Mouse (Mus musculus) right cerebral cortex, adult 18-20 months (tissue): Measurements from ENCODE around the gene Dand5.

Experiments used
- DNase-seq: peaks from one replicate; pipeline ENCODE4 v3.0.0; 2022; ENCODE audit warnings: mixed read lengths

The Dand5 gene

DNA sequence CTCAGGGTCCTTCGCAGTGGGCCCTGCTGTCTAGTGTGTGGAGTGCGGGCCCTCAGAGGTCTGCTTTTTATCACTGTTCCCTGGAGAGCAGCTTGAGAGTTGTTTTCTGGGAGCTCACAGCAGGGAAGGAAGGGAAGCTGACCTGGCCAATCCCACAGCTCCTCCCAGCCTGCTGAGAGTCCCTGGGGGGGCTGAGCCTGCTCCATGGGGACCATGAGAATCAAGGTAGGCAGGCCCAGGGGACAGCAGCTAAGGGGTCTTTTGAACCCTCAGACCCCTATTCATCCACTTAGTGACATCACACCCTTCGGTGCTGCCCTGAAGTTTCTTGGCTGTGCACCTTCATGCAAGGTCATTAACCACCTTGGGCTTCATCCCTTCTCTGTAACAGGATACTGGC lies at the start of gene Dand5:
Gene Dand5, minus strand, starts transcription at position 101 of the 400 bp plus-strand sequence.
- no peak for DNase-seq

DNA sequence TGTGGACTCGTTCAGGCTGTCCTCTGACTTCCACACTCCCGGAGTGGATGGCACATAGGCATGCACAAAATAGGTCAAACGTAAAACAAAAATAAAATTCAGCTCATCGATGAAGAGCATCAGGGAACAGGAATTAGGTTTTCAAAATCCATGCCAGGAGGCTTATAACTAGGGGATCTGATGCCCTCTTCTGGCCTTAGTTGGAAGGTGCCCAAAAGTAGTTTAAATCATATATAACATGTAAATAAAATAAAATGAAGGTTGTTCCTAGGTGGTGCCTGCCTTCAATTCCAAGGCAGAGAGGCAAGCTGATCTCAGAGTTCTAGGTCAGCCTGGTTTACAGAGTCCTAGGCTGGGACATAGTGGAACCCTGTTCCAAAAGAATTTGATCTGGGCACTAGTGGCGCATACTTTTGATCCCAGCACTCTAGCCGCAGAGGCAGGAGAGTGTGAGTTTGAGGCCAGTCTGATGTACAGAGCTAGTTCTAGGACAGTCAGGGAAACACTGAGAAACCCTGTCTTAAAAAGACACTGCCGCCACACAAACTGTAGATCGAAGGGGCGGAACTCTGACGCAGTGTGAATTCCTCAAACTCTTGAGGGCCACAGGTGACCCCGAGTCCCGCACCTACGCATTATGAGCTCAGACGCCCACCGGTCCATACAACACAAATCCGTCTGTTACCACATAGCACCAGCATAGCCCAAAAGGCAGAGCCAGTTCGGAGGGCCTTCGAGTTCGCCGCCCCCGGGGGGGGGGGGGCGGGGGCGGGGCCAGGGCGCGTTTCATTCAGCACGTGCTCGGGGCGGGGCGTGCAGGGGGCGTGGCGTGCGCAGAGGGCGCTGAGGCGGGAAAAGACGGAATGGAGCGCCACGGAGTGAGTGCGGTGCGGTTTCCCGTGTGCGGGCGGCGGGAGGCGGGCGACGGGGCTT lies 49.0 kb upstream of the Dand5 start, which contains the start of gene Syce2:
Gene Syce2, plus strand, starts transcription at position 736 of the 933 bp plus-strand sequence.
- DNase-seq: peak; percentile 46

- DNase-seq: peak; percentile 95
Measured at GRCm38 (mm10) chr8:84856864-84857441, 34.3 kb upstream of the Dand5 start, which contains the start of gene Farsa. Gene Farsa (plus strand): TSS chr8:84856989.

GRCm38 (mm10) chr8:84856434-84856833 lies 33.8 kb upstream of the Dand5 start:
- DNase-seq: no peak

- DNase-seq: no peak
Measured at GRCm38 (mm10) chr8:84847684-84848435, 25.2 kb upstream of the Dand5 start.

DNA sequence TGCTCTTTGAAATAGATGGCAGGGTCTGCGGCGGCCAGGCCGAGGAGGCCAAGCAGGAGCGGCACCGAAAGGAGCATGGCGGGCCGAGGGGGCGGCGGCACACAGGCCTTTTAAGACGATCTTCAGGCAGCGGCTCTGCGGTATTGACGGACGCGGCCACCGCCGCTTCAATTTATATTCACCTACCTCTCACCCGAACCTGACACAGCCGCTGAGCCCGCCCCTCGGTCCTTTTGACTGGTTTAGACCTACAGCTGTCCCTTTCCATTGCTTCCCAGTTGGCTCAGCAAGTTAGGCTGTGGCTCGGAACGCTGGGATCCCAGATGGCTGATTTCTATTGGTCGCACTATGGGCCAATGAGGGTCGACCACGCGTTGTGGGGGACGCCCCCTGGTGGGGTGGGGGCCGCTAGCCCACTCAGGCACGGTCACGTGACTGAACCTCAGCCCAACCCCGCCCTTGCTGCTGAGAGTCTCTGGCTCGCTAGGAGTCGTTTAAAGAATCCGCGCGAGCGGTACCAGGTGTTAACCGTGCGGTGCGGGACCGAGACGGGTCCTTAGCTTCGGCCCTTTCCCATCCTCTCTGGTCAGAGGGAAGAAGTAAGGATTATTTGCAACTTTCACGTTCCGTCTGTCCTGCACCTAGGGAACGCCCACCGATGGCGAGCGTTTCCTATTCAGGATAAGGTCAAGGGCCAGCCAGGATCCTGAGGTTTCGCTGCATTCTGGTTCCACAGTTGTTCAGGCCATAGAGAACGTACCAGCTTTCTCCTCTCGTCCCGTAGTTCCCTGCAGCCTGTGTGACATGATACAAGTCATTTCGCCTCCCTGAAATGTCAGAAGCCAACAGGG lies 24.3 kb upstream of the Dand5 start, which contains the start of gene Calr:
Gene Calr, minus strand, starts transcription at position 213 of the 851 bp plus-strand sequence.
- peak; percentile 100 for DNase-seq

DNA sequence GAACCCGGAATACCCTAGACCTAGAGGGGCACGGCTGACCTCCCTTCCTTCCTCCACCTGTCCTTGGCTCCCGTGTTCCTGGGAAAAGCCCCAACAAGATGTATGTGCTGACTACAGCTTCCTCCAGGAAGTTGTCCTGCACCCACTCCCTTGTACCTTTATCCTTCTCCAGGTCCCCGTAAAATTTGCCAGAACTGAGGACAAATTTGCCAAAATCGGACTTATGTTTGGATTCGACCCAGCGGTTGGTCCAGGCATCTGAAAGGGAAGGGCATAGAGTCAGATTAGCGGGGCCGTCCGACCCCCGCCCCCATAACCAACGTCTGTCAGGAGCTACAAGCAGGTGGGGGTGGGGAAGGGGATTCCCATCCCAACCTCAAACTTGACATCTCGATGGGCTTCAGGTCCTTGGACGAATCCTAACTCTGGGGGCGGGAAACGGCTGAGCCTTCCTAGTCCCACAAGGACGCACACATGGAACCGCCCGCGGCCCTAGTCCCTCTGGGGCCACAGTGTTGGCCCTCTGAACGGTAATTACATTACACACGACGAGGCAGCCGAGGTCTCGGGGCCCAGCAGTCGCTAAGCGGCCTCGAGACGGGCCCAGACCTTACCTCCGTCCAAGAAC lies 23.6 kb upstream of the Dand5 start:
- no peak for DNase-seq

DNA sequence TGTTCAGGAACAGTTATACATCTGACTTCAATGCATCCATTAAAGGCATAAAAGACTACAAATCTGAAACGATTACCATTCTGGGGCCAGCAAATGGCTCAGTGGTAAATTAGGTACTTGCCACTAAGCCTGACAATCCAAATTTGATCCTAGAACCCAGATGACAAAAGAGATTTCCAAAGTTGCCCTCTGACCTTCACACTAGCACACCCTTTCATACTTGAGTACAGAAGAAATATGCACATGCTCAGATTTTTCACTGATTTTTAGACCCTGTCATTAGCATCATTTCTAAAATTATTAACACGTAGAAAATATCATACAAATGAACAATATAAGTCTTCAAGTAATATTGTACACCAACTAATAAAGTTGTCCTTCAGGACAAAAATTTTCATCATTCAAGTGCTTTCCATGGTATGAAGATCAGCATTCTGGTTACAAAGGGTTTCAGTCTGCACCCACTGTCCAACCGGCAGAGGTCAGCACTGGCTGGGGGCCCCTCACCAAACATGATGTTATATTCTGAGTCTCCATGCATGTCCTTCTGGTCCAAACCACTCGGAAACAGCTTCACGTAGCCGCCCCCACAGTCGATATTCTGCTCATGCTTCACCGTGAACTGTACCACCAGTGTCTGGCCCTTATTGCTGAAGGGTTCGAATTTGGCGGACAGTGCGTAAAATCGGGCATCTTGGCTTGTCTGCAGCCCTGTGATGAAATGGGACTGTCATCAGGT lies 22.9 kb upstream of the Dand5 start:
- DNase-seq: no peak

GRCm38 (mm10) chr8:84844397-84845070 lies 21.9 kb upstream of the Dand5 start:
- no peak for DNase-seq

DNA sequence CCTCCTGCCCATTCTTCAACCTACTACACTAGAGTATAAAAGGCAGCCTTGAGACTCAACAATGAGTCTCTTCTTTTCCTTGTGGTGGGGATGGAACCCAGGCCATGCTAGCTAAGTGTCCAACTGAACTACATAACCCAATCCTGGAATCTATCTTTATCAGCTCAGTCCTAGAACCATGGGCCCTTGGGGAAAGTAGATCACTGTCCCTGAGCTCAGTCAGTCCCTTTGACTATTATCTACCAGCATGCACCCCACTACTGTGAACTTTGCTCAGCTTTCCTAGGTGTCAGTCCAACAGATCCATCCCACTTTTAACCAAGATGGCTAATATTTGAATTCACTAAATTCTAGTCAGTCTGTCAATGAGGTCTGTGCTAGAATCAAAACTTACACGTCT lies 18.9 kb upstream of the Dand5 start:
- no peak for DNase-seq

GRCm38 (mm10) chr8:84840248-84840999 lies 17.8 kb upstream of the Dand5 start, which contains the start of gene Rad23a:
Gene Rad23a (minus strand): TSS chr8:84840665.
- DNase-seq: peak; percentile 94

DNA sequence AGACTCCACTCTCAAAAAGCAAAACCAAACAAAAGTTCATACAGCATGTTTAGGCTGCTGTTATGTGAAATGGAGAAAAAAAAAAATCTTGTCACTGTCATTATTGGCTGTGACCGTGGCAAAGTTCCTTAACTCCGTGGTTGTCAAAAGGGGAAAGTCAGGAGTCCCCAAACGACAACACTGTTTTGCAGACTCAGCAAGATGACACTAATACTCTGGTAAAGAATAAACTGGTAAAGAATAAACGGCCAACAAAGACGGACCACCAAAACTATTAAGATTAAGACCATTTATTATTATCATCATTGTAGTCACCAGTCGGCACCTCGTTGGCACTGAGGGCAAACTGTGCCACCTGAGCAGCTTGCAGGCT lies 17.2 kb upstream of the Dand5 start:
- DNase-seq: no peak

DNA sequence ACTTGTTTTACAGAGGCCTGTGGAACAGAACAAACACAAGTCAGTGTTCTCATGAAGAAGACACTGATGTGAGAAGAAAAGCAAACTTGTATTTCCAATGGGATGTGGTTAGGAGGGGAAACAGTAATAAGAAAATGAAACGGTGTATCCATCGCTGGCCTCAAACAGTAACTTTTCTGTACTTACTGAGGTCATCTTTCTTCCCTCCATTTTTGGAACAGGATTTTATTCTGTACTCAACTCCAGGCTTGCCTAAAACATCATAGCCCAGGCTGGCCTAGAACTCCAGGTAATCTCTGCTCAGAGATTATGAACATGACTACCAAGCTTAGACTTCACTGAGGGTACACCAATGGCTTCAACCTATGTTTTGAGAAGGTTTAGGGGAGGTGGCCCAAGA lies 16.8 kb upstream of the Dand5 start:
- no peak for DNase-seq

DNA sequence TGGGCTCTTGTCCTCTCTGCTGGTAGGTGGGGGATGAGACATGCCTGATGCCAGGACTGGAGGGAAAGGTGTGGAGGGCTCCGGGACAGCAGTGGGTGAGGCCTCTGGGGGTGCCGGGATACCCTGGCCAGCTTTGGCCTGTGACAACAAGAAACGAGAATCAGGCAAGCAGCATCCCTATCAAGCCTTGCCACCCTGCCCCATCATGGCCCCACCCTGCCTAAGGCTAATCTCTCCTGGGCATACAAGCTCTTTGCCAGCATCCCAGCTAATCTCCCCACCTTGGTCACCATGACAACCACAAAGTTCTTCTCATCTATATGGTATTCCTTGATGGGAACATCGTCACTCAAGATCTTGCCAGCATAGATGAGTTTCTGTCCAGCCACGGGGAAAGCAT lies 15.9 kb upstream of the Dand5 start:
- DNase-seq: no peak

DNA sequence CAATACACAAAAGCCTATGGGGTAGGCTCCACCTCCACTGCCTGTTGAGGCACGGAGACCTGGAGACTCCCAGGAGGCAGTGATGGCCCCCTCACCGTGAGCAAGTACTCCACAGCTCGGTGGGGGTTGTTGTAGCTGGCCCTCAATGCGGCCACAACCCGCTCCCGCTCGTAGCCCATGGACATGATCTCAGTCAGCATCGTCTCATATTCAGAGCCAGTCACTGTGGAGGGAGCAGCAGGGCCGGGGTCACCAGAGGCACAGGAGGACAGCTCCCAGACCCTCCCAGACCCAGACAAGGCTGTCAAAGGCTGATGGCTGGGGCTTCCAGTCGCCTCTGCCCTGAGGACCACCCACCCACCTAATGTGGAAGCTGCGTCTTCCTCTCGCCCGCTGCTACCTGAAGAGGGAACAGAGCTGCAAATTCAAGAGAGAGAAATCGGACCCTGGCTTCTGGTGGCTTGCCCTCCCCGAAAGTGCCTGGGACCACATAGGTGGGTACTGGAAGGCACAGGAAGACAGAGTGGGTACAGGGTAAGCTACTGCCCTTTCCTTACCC lies 15.4 kb upstream of the Dand5 start:
- no peak for DNase-seq

DNA sequence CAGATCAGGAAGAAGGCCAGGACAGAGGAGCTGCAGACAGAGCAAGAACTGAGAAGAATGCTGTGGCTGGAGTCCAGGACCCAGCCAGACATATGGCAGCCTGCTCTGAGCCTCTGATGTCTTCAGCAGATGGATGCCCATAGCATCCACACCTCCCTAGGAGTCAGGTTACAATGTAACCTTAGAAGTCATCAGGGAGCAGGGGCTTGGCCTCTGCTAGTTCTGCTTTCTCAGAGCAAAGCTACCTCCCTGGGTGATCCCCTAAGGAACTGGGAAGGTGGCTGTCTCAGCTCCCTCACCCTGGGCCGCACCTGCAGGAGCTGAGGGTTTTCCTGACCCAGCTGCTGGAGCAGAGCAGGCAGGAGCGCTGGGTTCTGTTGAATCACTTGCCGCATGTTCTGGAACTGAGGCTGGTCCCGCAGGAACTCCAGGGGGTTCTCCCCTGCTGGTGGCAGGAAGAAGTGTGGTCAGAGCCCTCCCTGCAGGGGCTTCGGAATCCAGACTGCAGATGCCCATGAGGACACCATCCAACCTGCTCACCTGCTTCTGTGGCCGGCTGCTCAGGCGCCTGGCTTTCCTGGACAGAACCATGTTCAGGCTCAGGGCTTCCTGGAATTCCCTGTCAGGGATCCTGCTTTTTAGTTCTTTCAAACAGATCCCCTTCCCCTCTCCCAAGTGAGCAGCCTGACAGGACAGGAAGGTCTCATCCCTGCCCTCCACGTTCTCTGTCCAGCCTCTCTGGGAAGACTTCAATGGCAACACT lies 14.7 kb upstream of the Dand5 start:
- DNase-seq: no peak

DNA sequence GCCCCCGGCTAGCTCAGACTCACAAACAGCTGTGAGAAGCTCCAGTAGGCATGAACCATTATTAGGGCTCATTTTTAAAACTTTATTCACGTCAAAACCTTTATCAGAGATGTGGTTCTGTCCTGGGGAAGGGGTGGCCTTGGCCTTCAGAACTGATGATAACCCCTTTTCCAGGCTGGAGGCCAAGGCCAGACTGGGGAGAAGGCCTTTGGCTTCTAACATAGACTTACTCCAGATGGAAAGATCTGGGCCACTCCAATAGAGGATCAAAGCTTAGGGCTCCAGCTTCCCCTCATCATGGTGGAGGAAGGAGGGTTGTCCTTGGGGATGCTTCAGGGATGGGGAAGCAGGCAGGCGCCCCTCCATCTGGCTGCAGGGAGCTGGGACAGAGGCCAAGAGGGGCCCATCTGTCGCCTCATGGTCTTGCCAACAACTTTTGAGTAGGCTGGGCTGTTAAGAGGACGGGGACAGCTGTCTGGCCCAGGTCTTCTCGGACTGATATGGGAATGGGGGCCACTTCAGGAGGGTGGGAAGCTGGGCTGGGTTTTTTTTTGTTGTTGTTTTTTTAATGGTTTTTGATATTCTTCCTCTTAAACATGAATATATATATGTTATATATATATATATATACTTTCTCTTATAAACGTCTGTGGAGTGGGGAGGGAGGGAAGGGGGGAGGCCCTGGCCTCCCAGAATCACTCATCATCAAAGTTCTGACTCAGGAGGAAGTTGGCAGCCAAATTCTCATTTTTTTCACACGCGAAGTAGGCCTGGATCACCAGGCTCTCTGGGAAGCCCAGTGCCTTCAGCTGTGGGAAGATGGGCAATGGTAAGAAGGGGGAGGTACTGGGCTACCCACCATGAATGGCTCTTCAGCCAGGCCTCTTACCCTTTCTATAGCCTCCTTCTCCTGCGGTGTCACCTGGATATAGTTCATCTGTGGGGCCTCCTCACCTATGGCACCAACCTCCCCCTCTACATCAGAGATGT lies 12.5 kb upstream of the Dand5 start:
- peak; percentile 76 for DNase-seq
